Mouse (Mus musculus) olfactory bulb, adult 2 months (tissue): ENCODE data around the gene Neto2. TPM values are rescaled to one million over a fixed set of nuclear protein-coding genes. Genes with fewer than 3 reads are reported as not detected.

Source experiments
- H3K27ac ChIP-seq: fragments of 200-500 bp; 2 replicates; pipeline ENCODE4 v1.5.1; 2012; ENCODE audit warnings: low read depth, low read length; ENCODE audit not compliant: insufficient read depth
- H3K4me1 ChIP-seq: fragments of 200-500 bp; 2 replicates; pipeline ENCODE4 v1.6.1; 2012; ENCODE audit warnings: low read length; ENCODE audit not compliant: control insufficient read depth, insufficient read depth
- H3K4me3 ChIP-seq: fragments of 200-500 bp; 2 replicates; pipeline ENCODE4 v1.5.1; 2012; ENCODE audit warnings: mild to moderate bottlenecking, low read depth, low read length, moderate library complexity; ENCODE audit not compliant: insufficient read depth
- CTCF ChIP-seq: fragments of 200-500 bp; IDR thresholded peaks from 2 replicates; pipeline ENCODE4 v1.5.1; 2012; ENCODE audit warnings: low read depth, mild to moderate bottlenecking, low read length, moderate library complexity; ENCODE audit not compliant: insufficient read depth
- POLR2A ChIP-seq: fragments of 200-500 bp; IDR thresholded peaks from 2 replicates; pipeline ENCODE4 v1.6.1; 2012; ENCODE audit warnings: mild to moderate bottlenecking, low read depth, low read length, moderate library complexity; ENCODE audit not compliant: insufficient read depth
- WGBS: fragments of 180-500 bp; shearing (Covaris S2); methylation state at CpG from one replicate; pipeline ENCODE4 v1.1.7; 2018; 5-methylcytosine and 5-hydroxymethylcytosine counted together
- polyA plus RNA-seq: library from polyadenylated mRNA; stranded (reverse); fragments of >200 nt; gene quantifications from 2 replicates; pipeline ENCODE4 v1.2.4, GENCODE M21; 2012; ENCODE audit warnings: low replicate concordance; ENCODE audit not compliant: missing spikeins, insufficient read depth, insufficient read length

The Neto2 gene
- 128 TPM in 1 of 2 replicates, not detected in the other for polyA plus RNA-seq

DNA sequence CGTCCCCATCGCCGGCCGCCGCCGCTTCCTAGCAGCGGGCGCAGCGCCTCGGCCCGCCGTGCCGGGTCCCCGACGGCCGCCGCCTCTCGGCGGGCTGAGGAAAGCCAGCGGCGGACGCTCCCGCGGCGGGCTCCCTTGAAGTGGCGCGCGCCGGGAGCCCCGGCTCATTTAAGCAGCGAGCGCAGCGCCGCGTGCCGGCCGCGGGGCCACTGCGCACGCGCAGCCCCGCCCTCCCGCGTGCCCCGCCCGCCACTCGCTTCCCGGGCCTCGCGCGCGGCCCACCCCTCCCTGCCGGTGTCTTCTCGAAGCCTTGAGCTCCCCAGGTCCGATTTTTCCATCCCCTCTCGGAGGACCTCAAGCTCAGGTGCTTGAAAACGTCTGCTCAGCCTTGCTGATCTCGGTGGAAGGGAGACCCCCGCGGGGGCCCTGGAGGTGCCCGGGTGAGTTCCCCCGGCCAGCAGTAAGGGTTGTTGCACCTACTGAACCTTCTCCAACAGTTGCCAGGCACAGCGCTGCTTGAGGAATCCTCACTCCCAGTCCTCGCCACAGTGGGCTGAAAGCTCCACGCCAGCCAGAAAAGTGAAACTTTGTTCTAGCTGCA lies at the start of gene Neto2:
Gene Neto2, minus strand, starts transcription at position 174 of the 601 bp plus-strand sequence.
- TF ChIP-seq CTCF (no peak; the same call in 1 of the 2 replicates), POLR2A (peak; percentile 97)
- peak within 1 kb of the TSS; percentile 99 for H3K4me3 ChIP-seq
- H3K4me1 ChIP-seq, result peaks cover 3% of the 10 kb centered on the region; the same call in 1 of the 2 replicates
- WGBS, result 2% methylated on average over 54 of the region's 65 CpGs
- H3K27ac ChIP-seq, result peak within 1 kb of the TSS; percentile 94

DNA sequence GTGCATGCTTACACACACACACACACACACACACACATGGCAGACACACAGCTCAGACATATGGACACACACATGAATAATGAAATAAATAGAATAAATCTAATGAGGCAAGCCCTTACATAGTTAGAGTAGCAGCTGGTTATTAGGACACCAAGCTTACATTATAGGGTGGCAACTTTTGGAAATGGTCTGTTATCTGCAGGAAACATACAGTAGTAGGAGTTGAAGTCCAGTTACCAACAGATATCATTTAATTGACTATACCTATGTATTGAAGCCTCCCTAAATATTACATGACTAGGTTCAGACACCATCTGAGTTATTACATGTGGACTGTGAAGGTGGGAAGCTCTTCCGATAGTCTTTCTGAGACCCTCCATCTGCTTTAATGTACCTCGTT lies 44.3 kb upstream of the Neto2 start:
- no peaks in the 10 kb centered on the region for H3K4me1 ChIP-seq
- WGBS, result 98% methylated on average over 2 of the region's 2 CpGs
- no peak for TF ChIP-seq CTCF
- no peak for TF ChIP-seq POLR2A

DNA sequence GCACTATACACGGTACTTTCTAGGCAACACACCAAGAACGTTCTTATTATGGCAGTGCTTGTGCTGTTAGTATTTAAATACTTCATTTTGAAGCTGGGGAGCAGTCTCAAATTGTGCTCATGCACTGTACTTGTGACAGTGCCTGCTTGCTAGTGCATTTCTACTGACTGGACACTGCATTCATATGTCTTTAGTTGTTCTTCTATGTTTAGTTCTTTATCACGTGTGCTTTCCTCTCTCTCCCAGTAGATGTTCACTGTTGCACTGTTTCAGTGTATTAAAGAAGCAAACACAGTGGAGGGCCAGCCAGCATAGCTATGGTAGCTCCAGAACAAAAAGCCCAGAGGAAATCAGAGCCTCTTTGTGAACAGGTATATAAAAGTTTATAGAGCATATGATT lies 29.8 kb upstream of the Neto2 start:
- Histone ChIP-seq H3K27ac (no peak overlapping the region), H3K4me3 (no peak overlapping the region), H3K4me1 (no peaks in the 10 kb centered on the region)
- no peak for TF ChIP-seq CTCF
- TF ChIP-seq POLR2A, result no peak
- 78% methylated on average over 3 of the region's 3 CpGs for WGBS

More for the DNA sequence above, 44.3 kb upstream of the Neto2 start:
- Histone ChIP-seq H3K4me3 (no peak overlapping the region), H3K27ac (no peak overlapping the region)

DNA sequence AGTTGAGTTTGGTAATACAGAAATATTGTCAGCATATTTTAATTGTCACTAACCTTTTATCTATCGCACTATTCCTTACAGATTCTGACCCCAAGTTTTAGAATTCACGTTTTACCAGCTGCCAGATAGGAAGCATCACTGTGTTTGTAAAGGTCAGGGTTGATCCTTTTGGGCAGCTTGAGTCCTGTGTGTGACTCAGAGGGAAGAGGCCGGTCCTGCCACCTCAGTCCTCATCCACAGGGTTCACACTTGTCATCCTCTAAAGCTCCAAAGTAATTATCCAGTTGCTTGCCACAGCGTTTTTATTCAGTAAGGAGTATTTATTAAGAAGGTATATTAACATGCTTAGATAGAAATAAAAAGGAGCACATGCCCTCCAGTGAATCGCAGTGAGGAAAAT lies 16.5 kb upstream of the Neto2 start:
- H3K27ac ChIP-seq, result no peak overlapping the region
- TF ChIP-seq POLR2A (no peak), CTCF (no peak)
- no peaks in the 10 kb centered on the region for H3K4me1 ChIP-seq
- 82% methylated on average over 5 of the region's 5 CpGs for WGBS
- H3K4me3 ChIP-seq, result no peak overlapping the region

DNA sequence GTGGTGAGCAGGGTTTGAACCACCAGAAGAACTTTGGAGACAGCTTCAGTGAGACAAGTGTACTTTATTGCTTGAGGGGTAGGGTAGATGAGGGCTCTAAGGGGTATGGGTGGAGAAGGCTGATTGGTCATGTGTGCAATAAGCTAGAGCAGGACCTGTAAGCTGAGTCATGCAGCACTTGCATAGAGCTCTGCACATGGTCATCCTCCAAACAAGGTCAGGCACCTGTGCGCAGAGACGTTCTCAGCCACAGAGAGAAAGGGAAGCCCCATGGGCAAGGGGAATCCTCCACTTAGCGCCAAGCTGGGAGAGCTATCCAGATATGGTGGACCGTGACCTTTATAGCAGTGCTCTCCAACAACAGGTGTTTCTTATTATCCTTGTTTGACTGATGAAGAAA lies 16.0 kb upstream of the Neto2 start:
- WGBS, result 98% methylated on average over 4 of the region's 4 CpGs
- TF ChIP-seq CTCF (no peak), POLR2A (no peak)
- no peaks in the 10 kb centered on the region for H3K4me1 ChIP-seq
- no peak overlapping the region for H3K4me3 ChIP-seq
- H3K27ac ChIP-seq, result no peak overlapping the region

DNA sequence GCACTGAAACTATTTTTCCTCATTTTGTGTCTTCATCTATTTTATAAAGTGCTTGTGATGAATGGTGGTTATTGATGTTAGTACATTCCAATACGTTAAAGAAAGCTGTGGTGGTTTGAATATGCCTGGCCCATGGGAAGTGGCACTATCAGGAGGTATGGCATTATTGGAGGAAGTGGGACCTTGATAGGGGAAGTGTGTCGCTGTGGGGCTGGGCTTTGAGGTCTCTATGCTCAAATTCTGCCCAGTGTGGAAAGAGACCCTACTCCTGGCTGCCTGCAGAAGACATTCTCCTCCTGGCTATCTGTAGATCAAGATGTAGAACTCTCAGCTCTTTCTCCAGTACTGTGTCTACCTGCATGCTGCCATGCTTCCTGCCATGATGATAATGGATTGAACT lies 6.3 kb upstream of the Neto2 start:
- no peak for TF ChIP-seq POLR2A
- Histone ChIP-seq H3K4me3 (no peak overlapping the region), H3K27ac (no peak overlapping the region), H3K4me1 (no peaks in the 10 kb centered on the region)
- WGBS, result 89% methylated on average over 2 of the region's 2 CpGs

DNA sequence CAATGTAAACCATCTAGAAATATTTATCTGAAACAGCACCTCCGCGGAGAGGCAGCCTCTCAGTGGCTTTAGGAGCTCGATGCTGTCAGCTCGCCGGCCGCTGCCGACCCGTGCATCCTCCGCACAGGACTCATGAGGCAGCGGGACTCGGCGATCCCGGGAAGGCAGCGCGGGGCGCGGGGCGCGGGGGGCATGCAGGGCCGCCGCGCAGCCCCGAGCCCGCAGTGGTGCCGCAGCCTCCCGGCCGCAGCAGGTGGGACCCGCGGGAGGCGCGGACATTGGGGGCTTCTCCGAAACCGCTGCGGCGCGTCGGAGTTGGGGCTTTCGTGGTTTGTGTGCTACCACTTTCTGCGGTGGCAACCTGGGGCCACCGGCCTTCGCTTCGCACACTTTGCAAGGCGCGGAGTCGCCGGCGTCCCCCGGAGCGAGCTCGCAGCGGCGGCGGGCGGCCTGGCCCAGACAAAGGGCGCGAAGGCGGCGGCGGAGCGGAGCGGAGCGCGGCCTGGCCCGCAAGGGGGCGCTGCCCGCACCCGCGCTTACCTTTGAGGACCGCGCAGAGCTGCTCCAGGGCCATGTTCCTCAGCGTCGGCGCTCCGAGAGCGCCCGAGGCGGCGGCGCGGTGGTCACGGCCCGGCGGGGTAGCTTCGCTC lies 498 bp downstream of the Neto2 start:
- TF ChIP-seq CTCF, result peak; percentile 74
- TF ChIP-seq POLR2A, result no peak
- 1% methylated on average over 82 of the region's 84 CpGs for WGBS

DNA sequence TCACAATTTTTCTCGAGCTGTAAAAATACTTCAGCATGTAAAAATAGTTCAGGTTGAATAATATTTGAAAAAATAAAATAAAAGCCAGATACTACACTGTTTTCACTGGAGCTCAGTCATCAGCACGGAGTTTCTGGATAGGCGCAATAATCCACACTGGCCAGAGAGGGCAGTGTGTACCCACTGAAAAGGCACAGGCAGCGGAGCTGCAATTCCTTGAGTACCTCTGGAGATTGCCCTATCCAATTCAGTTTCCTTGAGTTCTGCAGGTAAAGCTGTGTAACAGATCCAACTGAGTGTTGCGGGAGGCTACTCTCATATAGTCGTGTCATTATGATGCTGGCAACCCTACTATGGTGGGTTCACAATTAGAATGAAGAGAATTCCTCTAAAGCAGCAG lies 1.7 kb downstream of the Neto2 start:
- Histone ChIP-seq H3K4me3 (no peak overlapping the region), H3K27ac (no peak overlapping the region), H3K4me1 (peaks cover 3% of the 10 kb centered on the region; the same call in 1 of the 2 replicates)
- WGBS, result under 1% methylated on average over 6 of the region's 6 CpGs
- TF ChIP-seq CTCF (0 out of 2 replicates have a peak, but pooled peaks have one; percentile 37), POLR2A (no peak)

More for the DNA sequence above, 498 bp downstream of the Neto2 start:
- Histone ChIP-seq H3K4me3 (peak overlapping the region; percentile 99), H3K27ac (peak overlapping the region; percentile 94), H3K4me1 (peaks cover 3% of the 10 kb centered on the region; the same call in 1 of the 2 replicates)

DNA sequence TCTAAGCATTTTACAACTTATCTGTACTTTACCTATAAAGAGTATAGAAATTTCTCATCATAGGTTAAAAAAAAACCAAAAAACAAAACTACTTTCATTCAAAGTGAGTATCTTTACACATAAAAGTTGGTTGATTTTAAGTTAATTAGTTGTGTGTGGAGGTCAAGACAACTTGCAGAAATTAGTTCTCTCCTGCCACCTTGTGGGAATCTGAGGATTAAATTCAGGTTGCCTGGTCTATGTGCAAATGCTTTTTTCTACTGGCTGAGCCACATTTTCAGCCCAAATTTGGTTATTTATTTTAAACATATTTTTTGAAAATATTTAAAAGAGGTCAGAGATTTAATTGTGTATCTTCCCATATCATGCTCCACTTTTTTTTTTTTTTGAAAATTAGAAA lies 35.6 kb downstream of the Neto2 start:
- H3K4me3 ChIP-seq, result no peak overlapping the region
- H3K4me1 ChIP-seq, result no peaks in the 10 kb centered on the region
- H3K27ac ChIP-seq, result no peak overlapping the region
- no peak for TF ChIP-seq CTCF
- TF ChIP-seq POLR2A, result no peak
